Mouse (Mus musculus) mesoderm, embryonic 11.5 days (tissue): Measurements from ENCODE around the gene Casq2.
A peak's percentile ranks its signal among the peaks of the same experiment; 100 is the strongest.

Source experiments
- DNase-seq: peaks from one replicate; pipeline ENCODE4 v3.0.0-alpha.2; 2012; ENCODE audit warnings: low read depth, low spot score

Gene Casq2

GRCm38 (mm10) chr3:102081862-102082261, 4.4 kb upstream of the Casq2 start:
- peak; percentile 81 for DNase-seq

- no peak for DNase-seq
Measured at GRCm38 (mm10) chr3:102083589-102084230, 2.5 kb upstream of the Casq2 start.

GRCm38 (mm10) chr3:102084833-102085491, 1.3 kb upstream of the Casq2 start:
- no peak for DNase-seq

- no peak for DNase-seq
Measured at GRCm38 (mm10) chr3:102085719-102086118, 496 bp upstream of the Casq2 start.

GRCm38 (mm10) chr3:102094841-102095240, 8.6 kb downstream of the Casq2 start:
- no peak for DNase-seq

GRCm38 (mm10) chr3:102095412-102095811, 9.2 kb downstream of the Casq2 start:
- no peak for DNase-seq

GRCm38 (mm10) chr3:102096366-102096765, 10.2 kb downstream of the Casq2 start:
- no peak for DNase-seq

- DNase-seq: no peak
Measured at GRCm38 (mm10) chr3:102096976-102097375, 10.8 kb downstream of the Casq2 start.

GRCm38 (mm10) chr3:102099242-102099641, 13.0 kb downstream of the Casq2 start:
- peak; percentile 24 for DNase-seq

- no peak for DNase-seq
Measured at GRCm38 (mm10) chr3:102099793-102100192, 13.6 kb downstream of the Casq2 start.

GRCm38 (mm10) chr3:102101445-102101844, 15.2 kb downstream of the Casq2 start:
- no peak for DNase-seq

GRCm38 (mm10) chr3:102103811-102104565, 17.8 kb downstream of the Casq2 start:
- no peak for DNase-seq

GRCm38 (mm10) chr3:102108201-102108600, 22.0 kb downstream of the Casq2 start:
- DNase-seq: no peak

GRCm38 (mm10) chr3:102111979-102112599, 25.9 kb downstream of the Casq2 start:
- no peak for DNase-seq

- no peak for DNase-seq
Measured at GRCm38 (mm10) chr3:102120947-102121346, 34.7 kb downstream of the Casq2 start.

- DNase-seq: no peak
Measured at GRCm38 (mm10) chr3:102122046-102122445, 35.8 kb downstream of the Casq2 start.

GRCm38 (mm10) chr3:102123654-102124053, 37.4 kb downstream of the Casq2 start:
- DNase-seq: no peak

- DNase-seq: no peak
Measured at GRCm38 (mm10) chr3:102125546-102125945, 39.3 kb downstream of the Casq2 start.

GRCm38 (mm10) chr3:102127114-102127513, 40.9 kb downstream of the Casq2 start:
- no peak for DNase-seq

- DNase-seq: no peak
Measured at GRCm38 (mm10) chr3:102128242-102128641, 42.0 kb downstream of the Casq2 start.

- DNase-seq: no peak
Measured at GRCm38 (mm10) chr3:102130478-102130877, 44.3 kb downstream of the Casq2 start.

GRCm38 (mm10) chr3:102131627-102132324, 45.6 kb downstream of the Casq2 start:
- no peak for DNase-seq
